Mouse (Mus musculus): ENCODE measurements around the gene Slc7a15. TPM values are rescaled to one million over a fixed set of nuclear protein-coding genes. Genes with fewer than 3 reads are reported as not detected.

The Slc7a15 gene
- polyA plus RNA-seq, 1 experiment = 0.16 TPM

DNA sequence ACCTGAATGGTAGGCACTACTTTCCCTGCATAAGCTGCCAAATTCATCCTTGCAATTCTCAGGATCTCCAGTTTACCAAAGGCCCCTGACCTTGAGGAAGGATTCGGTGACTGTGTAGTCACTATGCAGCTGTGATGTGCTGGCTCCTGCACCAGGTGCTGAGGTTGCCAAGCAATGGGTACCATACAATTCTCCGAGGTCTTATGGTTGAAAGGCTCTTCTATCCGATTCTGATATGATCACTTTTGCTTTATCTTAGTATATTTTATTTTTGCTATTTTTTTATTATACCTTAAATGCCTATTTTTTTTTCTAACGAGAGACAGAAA lies 110.2 kb downstream of the Slc7a15 start:
- no peaks in the 10 kb centered on the region for H3K27me3 ChIP-seq (ENCODE audit: control insufficient read depth, insufficient read depth, low read length)
- H3K4me1 ChIP-seq (replicated peaks; ENCODE audit: control insufficient read depth, insufficient read depth, low read length) = no peaks in the 10 kb centered on the region
- no peaks in the 10 kb centered on the region for H3K36me3 ChIP-seq (ENCODE audit: control insufficient read depth, insufficient read depth, low read length)
- H3K27ac ChIP-seq (ENCODE audit: control insufficient read depth, insufficient read depth, low read length) = no peak overlapping the region
- DNase-seq = no peak
- no peak for TF ChIP-seq CTCF (IDR thresholded peaks at IDR 0.05; ENCODE audit: borderline replicate concordance, control insufficient read depth, extremely low read depth, insufficient read depth, low read length, poor library complexity)
- TF ChIP-seq POLR2A (IDR thresholded peaks at IDR 0.05; ENCODE audit: control insufficient read depth, extremely low read depth, insufficient read depth, low read length, poor library complexity) = no peak
- WGBS = 94% methylated on average over 4 of the region's 4 CpGs
- no peak overlapping the region for H3K4me3 ChIP-seq (ENCODE audit: control insufficient read depth, insufficient read depth, low read length)

- TF ChIP-seq POLR2A (IDR thresholded peaks at IDR 0.05; ENCODE audit: control insufficient read depth, extremely low read depth, insufficient read depth, low read length, poor library complexity) (no peak), CTCF (IDR thresholded peaks at IDR 0.05; ENCODE audit: borderline replicate concordance, control insufficient read depth, extremely low read depth, insufficient read depth, low read length, poor library complexity) (no peak)
- H3K4me3 ChIP-seq (ENCODE audit: control insufficient read depth, insufficient read depth, low read length) = no peak overlapping the region
- 68% methylated on average over 5 of the region's 5 CpGs for WGBS
- H3K27me3 ChIP-seq (ENCODE audit: control insufficient read depth, insufficient read depth, low read length) = no peaks in the 10 kb centered on the region
- H3K27ac ChIP-seq (ENCODE audit: control insufficient read depth, insufficient read depth, low read length) = no peak overlapping the region
- H3K36me3 ChIP-seq (ENCODE audit: control insufficient read depth, insufficient read depth, low read length) = no peaks in the 10 kb centered on the region
- no peaks in the 10 kb centered on the region for H3K4me1 ChIP-seq (replicated peaks; ENCODE audit: control insufficient read depth, insufficient read depth, low read length)
- no peak for DNase-seq
Observed at GRCm38 (mm10) chr12:8487959-8488651, 110.8 kb downstream of the Slc7a15 start.

GRCm38 (mm10) chr12:8487281-8487680 lies 111.6 kb downstream of the Slc7a15 start:
- WGBS = 76% methylated on average over 1 of the region's 1 CpGs
- Histone ChIP-seq H3K27me3 (ENCODE audit: control insufficient read depth, insufficient read depth, low read length) (no peaks in the 10 kb centered on the region), H3K4me1 (replicated peaks; ENCODE audit: control insufficient read depth, insufficient read depth, low read length) (no peaks in the 10 kb centered on the region), H3K4me3 (ENCODE audit: control insufficient read depth, insufficient read depth, low read length) (no peak overlapping the region), H3K27ac (ENCODE audit: control insufficient read depth, insufficient read depth, low read length) (no peak overlapping the region), H3K36me3 (ENCODE audit: control insufficient read depth, insufficient read depth, low read length) (no peaks in the 10 kb centered on the region)
- no peak for TF ChIP-seq POLR2A (IDR thresholded peaks at IDR 0.05; ENCODE audit: control insufficient read depth, extremely low read depth, insufficient read depth, low read length, poor library complexity)
- no peak for TF ChIP-seq CTCF (IDR thresholded peaks at IDR 0.05; ENCODE audit: borderline replicate concordance, control insufficient read depth, extremely low read depth, insufficient read depth, low read length, poor library complexity)
- DNase-seq = no peak

DNA sequence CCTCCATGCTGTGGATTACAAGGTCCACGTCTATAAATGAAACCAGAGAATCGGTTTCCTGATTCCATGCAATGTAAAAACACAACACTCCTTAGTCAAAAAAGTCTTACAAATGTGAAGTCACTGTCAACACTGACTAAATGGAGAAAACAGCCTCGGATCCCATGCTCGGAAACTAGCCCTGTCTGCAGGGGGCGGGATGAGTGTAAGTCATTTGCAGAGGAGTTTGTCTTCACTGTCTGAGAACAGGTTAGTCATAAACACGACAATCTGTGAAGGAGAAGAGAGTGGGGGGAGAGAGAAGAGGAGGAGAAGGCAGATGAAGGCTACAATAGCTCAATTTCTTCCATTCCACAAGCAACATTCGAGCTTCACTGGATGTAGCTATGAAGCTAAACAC lies 113.6 kb downstream of the Slc7a15 start:
- Histone ChIP-seq H3K4me1 (replicated peaks; ENCODE audit: control insufficient read depth, insufficient read depth, low read length) (no peaks in the 10 kb centered on the region), H3K27me3 (ENCODE audit: control insufficient read depth, insufficient read depth, low read length) (no peaks in the 10 kb centered on the region), H3K36me3 (ENCODE audit: control insufficient read depth, insufficient read depth, low read length) (no peaks in the 10 kb centered on the region), H3K27ac (ENCODE audit: control insufficient read depth, insufficient read depth, low read length) (no peak overlapping the region), H3K4me3 (ENCODE audit: control insufficient read depth, insufficient read depth, low read length) (no peak overlapping the region)
- WGBS = 92% methylated on average over 7 of the region's 7 CpGs
- no peak for TF ChIP-seq CTCF (IDR thresholded peaks at IDR 0.05; ENCODE audit: borderline replicate concordance, control insufficient read depth, extremely low read depth, insufficient read depth, low read length, poor library complexity)
- no peak for TF ChIP-seq POLR2A (IDR thresholded peaks at IDR 0.05; ENCODE audit: control insufficient read depth, extremely low read depth, insufficient read depth, low read length, poor library complexity)
- DNase-seq = no peak

- DNase-seq = no peak
- no peak overlapping the region for H3K4me3 ChIP-seq (ENCODE audit: control insufficient read depth, insufficient read depth, low read length)
- H3K4me1 ChIP-seq (replicated peaks; ENCODE audit: control insufficient read depth, insufficient read depth, low read length) = no peaks in the 10 kb centered on the region
- H3K27me3 ChIP-seq (ENCODE audit: control insufficient read depth, insufficient read depth, low read length) = no peaks in the 10 kb centered on the region
- no peak for TF ChIP-seq CTCF (IDR thresholded peaks at IDR 0.05; ENCODE audit: borderline replicate concordance, control insufficient read depth, extremely low read depth, insufficient read depth, low read length, poor library complexity)
- no peak for TF ChIP-seq POLR2A (IDR thresholded peaks at IDR 0.05; ENCODE audit: control insufficient read depth, extremely low read depth, insufficient read depth, low read length, poor library complexity)
- 58% methylated on average over 2 of the region's 2 CpGs for WGBS
- H3K27ac ChIP-seq (ENCODE audit: control insufficient read depth, insufficient read depth, low read length) = no peak overlapping the region
- no peaks in the 10 kb centered on the region for H3K36me3 ChIP-seq (ENCODE audit: control insufficient read depth, insufficient read depth, low read length)
Observed at GRCm38 (mm10) chr12:8482169-8482568, 116.7 kb downstream of the Slc7a15 start.

Other genes starting within 250 kb of the Slc7a15 start
- 77.3 and 91.4 TPM in 2 replicates for gene Rhob, start 99.1 kb downstream of the Slc7a15 start, polyA plus RNA-seq (2012; rRNA removed)
- 149 and 162 TPM in 2 replicates for gene Pum2, start 75.1 kb upstream of the Slc7a15 start, polyA plus RNA-seq (2012; rRNA removed)
- gene Sdc1, start 172.3 kb upstream of the Slc7a15 start, polyA plus RNA-seq (2012; rRNA removed) = 28.3 and 28.9 TPM in 2 replicates

Measured in thymus, adult 2 months (tissue).